Mouse (Mus musculus) intestine, embryonic 15.5 days (tissue): Measurements from ENCODE around the gene Armh1. TPM values are rescaled to one million over a fixed set of nuclear protein-coding genes. Genes with fewer than 3 reads are reported as not detected.
A peak's percentile ranks its signal among the peaks of the same experiment; 100 is the strongest.

Source experiments
- ATAC-seq: fragments of 200-750 bp; cut with Nextera tagmentation; 2 replicates; pipeline ENCODE4 v1.8.0; 2017; ENCODE audit warnings: moderate TSS enrichment, moderate library complexity
- H3K27ac ChIP-seq: fragments of 300-500 bp; sonication (generic); 2 replicates; pipeline ENCODE4 v1.5.1; 2015; ENCODE audit warnings: mild to moderate bottlenecking, inconsistent platforms
- H3K27me3 ChIP-seq: fragments of 300-500 bp; sonication (generic); replicated peaks from 2 replicates; pipeline ENCODE4 v1.6.1; 2015; ENCODE audit warnings: inconsistent platforms
- H3K36me3 ChIP-seq: fragments of 300-500 bp; sonication (generic); 2 replicates; pipeline ENCODE4 v1.6.1; 2015; ENCODE audit warnings: inconsistent platforms
- H3K4me1 ChIP-seq: fragments of 300-500 bp; sonication (generic); replicated peaks from 2 replicates; pipeline ENCODE4 v1.6.1; 2015; ENCODE audit warnings: inconsistent platforms
- H3K4me2 ChIP-seq: fragments of 300-500 bp; sonication (generic); replicated peaks from 2 replicates; pipeline ENCODE4 v1.6.1; 2015; ENCODE audit warnings: mild to moderate bottlenecking, inconsistent platforms
- H3K4me3 ChIP-seq: fragments of 300-500 bp; sonication (generic); replicated peaks from 2 replicates; pipeline ENCODE4 v1.5.1; 2015; ENCODE audit warnings: inconsistent platforms
- H3K9ac ChIP-seq: fragments of 300-500 bp; sonication (generic); 2 replicates; pipeline ENCODE4 v1.6.1; 2015; ENCODE audit warnings: inconsistent platforms
- H3K9me3 ChIP-seq: fragments of 300-500 bp; sonication (generic); 2 replicates; pipeline ENCODE4 v1.6.1; 2016; ENCODE audit warnings: inconsistent platforms
- WGBS: fragments of 180-500 bp; shearing (Covaris S2); methylation state at CpG from one replicate; pipeline ENCODE4 v1.1.7; 2015; 5-methylcytosine and 5-hydroxymethylcytosine counted together
- polyA plus RNA-seq: library from polyadenylated mRNA; unstranded; fragments of >200 nt; fragmentation: Nextera tagmentation; extraction: Ambion mirVana; gene quantifications from 2 replicates; pipeline ENCODE4 v1.2.1, GENCODE M21; 2015

Armh1 gene
- polyA plus RNA-seq = 0.19 and 0.32 TPM in 2 replicates

- H3K27ac ChIP-seq = peak within 1 kb of the TSS; percentile 74
- H3K9ac ChIP-seq = peak within 1 kb of the TSS; percentile 68
- H3K27me3 ChIP-seq = no peaks in the 10 kb centered on the region
- ATAC-seq = peak; percentile 100
- under 1% methylated on average over 42 of the region's 43 CpGs for WGBS
- H3K4me3 ChIP-seq = peak within 1 kb of the TSS; percentile 74
- no peaks in the 10 kb centered on the region for H3K9me3 ChIP-seq
- H3K36me3 ChIP-seq = no peaks in the 10 kb centered on the region
- H3K4me2 ChIP-seq = peak within 1 kb of the TSS; percentile 83
- H3K4me1 ChIP-seq = peaks cover 11% of the 10 kb centered on the region; the same call in 1 of the 2 replicates
Measured at GRCm38 (mm10) chr4:117251801-117252316, at the start of gene Armh1, which contains the start of gene Tmem53. Gene Armh1 (minus strand): TSS chr4:117252125. Gene Tmem53 (plus strand): TSS chr4:117251951.

DNA sequence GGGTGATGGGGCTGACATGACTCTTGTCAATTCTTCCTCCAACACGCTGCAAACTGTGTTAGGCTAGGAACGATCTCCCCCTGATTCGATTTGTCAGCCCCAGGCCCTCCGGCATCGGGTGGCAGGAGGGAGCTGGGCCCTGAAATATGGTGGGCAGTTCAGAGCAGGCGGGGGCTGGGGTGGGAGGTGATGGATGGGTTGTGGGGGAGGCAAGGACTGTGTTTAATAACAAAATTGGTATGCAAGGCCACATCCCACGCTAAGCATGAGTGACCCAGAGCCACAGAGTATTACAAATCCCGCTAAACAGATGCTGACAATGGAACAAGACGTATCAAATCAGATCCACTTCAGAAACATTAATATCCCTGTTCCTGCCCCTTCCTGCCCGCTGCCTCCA lies 48.0 kb upstream of the Armh1 start:
- Histone ChIP-seq H3K9ac (no peak overlapping the region), H3K27me3 (peaks cover 33% of the 10 kb centered on the region), H3K27ac (no peak overlapping the region), H3K4me2 (no peak overlapping the region), H3K9me3 (no peaks in the 10 kb centered on the region), H3K4me3 (no peak overlapping the region), H3K36me3 (no peaks in the 10 kb centered on the region), H3K4me1 (peaks cover 15% of the 10 kb centered on the region)
- WGBS = 67% methylated on average over 10 of the region's 10 CpGs
- no peak for ATAC-seq

- H3K4me1 ChIP-seq = no peaks in the 10 kb centered on the region
- no peaks in the 10 kb centered on the region for H3K36me3 ChIP-seq
- H3K9me3 ChIP-seq = no peaks in the 10 kb centered on the region
- no peak overlapping the region for H3K27ac ChIP-seq
- peaks cover 12% of the 10 kb centered on the region for H3K27me3 ChIP-seq
- no peak overlapping the region for H3K9ac ChIP-seq
- no peak for ATAC-seq
- no peak overlapping the region for H3K4me3 ChIP-seq
- no peak overlapping the region for H3K4me2 ChIP-seq
- WGBS = 66% methylated on average over 9 of the region's 9 CpGs
Measured at GRCm38 (mm10) chr4:117297819-117298218, 45.9 kb upstream of the Armh1 start.

- 68% methylated on average over 19 of the region's 19 CpGs for WGBS
- H3K9ac ChIP-seq = no peak overlapping the region
- H3K4me1 ChIP-seq = no peaks in the 10 kb centered on the region
- no peak overlapping the region for H3K4me3 ChIP-seq
- no peak overlapping the region for H3K4me2 ChIP-seq
- no peak overlapping the region for H3K27ac ChIP-seq
- H3K9me3 ChIP-seq = no peaks in the 10 kb centered on the region
- peaks cover 6% of the 10 kb centered on the region for H3K27me3 ChIP-seq
- ATAC-seq = no peak
- H3K36me3 ChIP-seq = no peaks in the 10 kb centered on the region
Measured at GRCm38 (mm10) chr4:117296849-117297593, 45.1 kb upstream of the Armh1 start.

DNA sequence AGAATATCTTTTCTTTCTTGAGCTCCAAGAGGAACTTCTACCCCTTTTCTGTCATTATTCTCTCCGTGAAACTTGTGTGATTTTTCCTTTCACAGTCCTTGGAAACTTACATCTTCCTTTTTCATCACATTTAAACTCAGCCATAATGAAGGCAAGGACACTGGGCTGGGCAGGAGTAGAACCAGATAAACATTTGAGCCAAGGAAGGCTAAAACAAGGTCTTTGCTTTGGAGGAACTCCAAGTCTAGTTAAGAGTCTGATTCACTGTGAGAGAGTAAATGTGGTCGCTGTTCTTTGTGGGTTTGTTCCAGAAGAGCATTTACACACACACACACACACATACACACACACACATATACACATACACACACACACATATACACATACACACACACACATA lies 39.8 kb upstream of the Armh1 start:
- Histone ChIP-seq H3K36me3 (peaks cover 3% of the 10 kb centered on the region; the same call in 1 of the 2 replicates), H3K4me2 (no peak overlapping the region), H3K4me1 (peaks cover 16% of the 10 kb centered on the region; the same call in 1 of the 2 replicates), H3K27me3 (no peaks in the 10 kb centered on the region; the same call in 1 of the 2 replicates), H3K4me3 (no peak overlapping the region), H3K9me3 (no peaks in the 10 kb centered on the region), H3K9ac (no peak overlapping the region), H3K27ac (no peak overlapping the region)
- 89% methylated on average over 2 of the region's 2 CpGs for WGBS
- no peak for ATAC-seq

DNA sequence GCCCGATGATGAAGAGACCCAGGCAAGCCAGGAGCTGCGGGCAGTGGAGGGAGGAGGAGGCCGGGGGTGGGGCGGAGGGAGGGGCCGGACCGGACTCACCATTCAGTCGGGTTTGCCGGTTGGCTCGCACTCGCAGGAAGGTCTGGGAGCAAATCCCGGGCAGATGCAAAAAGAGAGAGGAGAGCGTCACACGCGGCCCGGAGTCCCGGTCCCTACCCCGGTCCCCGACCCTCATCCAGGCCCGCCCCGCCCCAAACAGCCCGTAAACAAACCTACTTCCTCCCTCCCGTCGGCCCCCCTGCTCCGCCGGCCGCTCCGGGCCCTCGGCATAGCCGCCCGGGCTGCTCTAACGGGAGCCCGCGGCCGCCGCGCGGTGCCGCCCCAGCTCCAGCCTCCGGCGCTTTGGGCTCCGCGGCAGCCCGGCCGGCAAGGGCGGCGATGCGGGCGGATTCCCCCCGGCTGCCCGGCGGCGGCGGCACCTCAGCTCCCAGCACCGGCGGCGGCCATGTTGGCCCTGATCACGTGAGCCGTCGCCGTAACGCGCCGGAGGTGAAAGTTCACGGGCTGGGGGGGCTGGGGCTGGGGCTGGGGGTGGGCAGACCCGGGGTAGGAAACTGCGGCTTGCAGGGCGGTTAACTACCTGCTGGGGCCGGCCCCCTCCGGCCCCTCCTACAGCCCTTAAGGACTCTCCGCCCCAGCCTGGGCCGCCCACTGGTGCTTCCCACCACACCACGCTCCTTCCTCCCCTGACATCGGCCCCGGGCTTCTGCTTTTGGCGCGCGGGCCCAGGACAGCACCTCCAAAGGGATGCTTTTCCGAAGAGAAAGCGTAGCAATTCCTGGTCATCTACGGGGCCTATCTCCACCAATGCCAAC lies 37.2 kb upstream of the Armh1 start:
- Histone ChIP-seq H3K9me3 (no peaks in the 10 kb centered on the region), H3K36me3 (peaks cover 18% of the 10 kb centered on the region), H3K4me3 (peak overlapping the region; percentile 86), H3K27ac (peak overlapping the region; percentile 97), H3K27me3 (no peaks in the 10 kb centered on the region), H3K9ac (peak overlapping the region; percentile 69), H3K4me1 (peaks cover 33% of the 10 kb centered on the region), H3K4me2 (peak overlapping the region; percentile 67)
- under 1% methylated on average over 70 of the region's 80 CpGs for WGBS
- peak; percentile 92 for ATAC-seq

GRCm38 (mm10) chr4:117288277-117288926 lies 36.5 kb upstream of the Armh1 start:
- Histone ChIP-seq H3K9me3 (no peaks in the 10 kb centered on the region), H3K4me2 (peak overlapping the region; percentile 67), H3K27me3 (no peaks in the 10 kb centered on the region), H3K27ac (peak overlapping the region; percentile 97), H3K36me3 (peaks cover 18% of the 10 kb centered on the region), H3K4me3 (peak overlapping the region; percentile 86), H3K4me1 (peaks cover 41% of the 10 kb centered on the region), H3K9ac (peak overlapping the region; percentile 69)
- 23% methylated on average over 25 of the region's 25 CpGs for WGBS
- no peak for ATAC-seq

- H3K27ac ChIP-seq = no peak overlapping the region
Measured at GRCm38 (mm10) chr4:117284363-117284762, 32.4 kb upstream of the Armh1 start.

GRCm38 (mm10) chr4:117283271-117284191 lies 31.6 kb upstream of the Armh1 start:
- Histone ChIP-seq H3K9ac (no peak overlapping the region), H3K4me3 (no peak overlapping the region), H3K4me2 (peak overlapping the region; percentile 6; the same call in 1 of the 2 replicates), H3K9me3 (no peaks in the 10 kb centered on the region), H3K27me3 (no peaks in the 10 kb centered on the region), H3K27ac (peak overlapping the region; percentile 24; the same call in 1 of the 2 replicates), H3K36me3 (peaks cover 18% of the 10 kb centered on the region), H3K4me1 (peaks cover 43% of the 10 kb centered on the region)
- WGBS = 26% methylated on average over 22 of the region's 22 CpGs
- ATAC-seq = peak; percentile 78

More at GRCm38 (mm10) chr4:117284363-117284762, 32.4 kb upstream of the Armh1 start:
- Histone ChIP-seq H3K4me1 (peaks cover 43% of the 10 kb centered on the region), H3K9me3 (no peaks in the 10 kb centered on the region), H3K27me3 (no peaks in the 10 kb centered on the region), H3K9ac (no peak overlapping the region), H3K4me3 (no peak overlapping the region), H3K36me3 (peaks cover 18% of the 10 kb centered on the region), H3K4me2 (no peak overlapping the region)
- WGBS = 52% methylated on average over 4 of the region's 4 CpGs
- no peak for ATAC-seq

GRCm38 (mm10) chr4:117281090-117281845 lies 29.3 kb upstream of the Armh1 start:
- H3K36me3 ChIP-seq = peaks cover 22% of the 10 kb centered on the region
- H3K27ac ChIP-seq = no peak overlapping the region
- H3K4me1 ChIP-seq = peaks cover 41% of the 10 kb centered on the region
- 61% methylated on average over 19 of the region's 19 CpGs for WGBS
- no peak overlapping the region for H3K9ac ChIP-seq
- ATAC-seq = no peak
- H3K4me3 ChIP-seq = no peak overlapping the region
- no peaks in the 10 kb centered on the region for H3K9me3 ChIP-seq
- H3K27me3 ChIP-seq = no peaks in the 10 kb centered on the region
- no peak overlapping the region for H3K4me2 ChIP-seq
